Mouse (Mus musculus) CH12.LX (cell line): ENCODE measurements around the gene Ttyh3.

Experiments used
- SIN3A ChIP-seq: IDR thresholded peaks from 2 replicates; pipeline ENCODE4 v1.6.1; 2012; ENCODE audit warnings: low read length, improper control_type of control experiment, inconsistent platforms
- ZNF384 ChIP-seq: IDR thresholded peaks from 2 replicates; pipeline ENCODE4 v1.6.1; 2012; ENCODE audit warnings: low read depth, low read length, improper control_type of control experiment, inconsistent platforms

- TF ChIP-seq ZNF384 (no peak), SIN3A (no peak)
These were observed 77.6 kb downstream of the Ttyh3 start for GRCm38 (mm10) chr5:140571201-140571600.
